Mouse (Mus musculus) heart, embryonic 15.5 days (tissue): ENCODE results near the gene Sgpp2. TPM values are rescaled to one million over a fixed set of nuclear protein-coding genes. Genes with fewer than 3 reads are reported as not detected.

Experiments
- ATAC-seq: fragments of 200-750 bp; cut with Nextera tagmentation; replicated peaks from 2 replicates; pipeline ENCODE4 v1.8.0; 2017; ENCODE audit warnings: low read depth, moderate TSS enrichment; ENCODE audit not compliant: insufficient number of reproducible peaks, insufficient read depth, low FRiP score
- H3K27ac ChIP-seq: fragments of 300-500 bp; sonication (generic); 2 replicates; pipeline ENCODE4 v1.5.1; 2015; ENCODE audit warnings: mild to moderate bottlenecking, inconsistent platforms
- H3K27me3 ChIP-seq: fragments of 300-500 bp; sonication (generic); 2 replicates; pipeline ENCODE4 v1.6.1; 2015; ENCODE audit warnings: inconsistent platforms
- H3K36me3 ChIP-seq: fragments of 300-500 bp; sonication (generic); 2 replicates; pipeline ENCODE4 v1.6.1; 2015; ENCODE audit warnings: mild to moderate bottlenecking, inconsistent platforms
- H3K4me1 ChIP-seq: fragments of 300-500 bp; sonication (generic); replicated peaks from 2 replicates; pipeline ENCODE4 v1.6.1; 2015; ENCODE audit warnings: inconsistent platforms
- H3K4me2 ChIP-seq: fragments of 300-500 bp; sonication (generic); 2 replicates; pipeline ENCODE4 v1.6.1; 2015; ENCODE audit warnings: inconsistent platforms, mild to moderate bottlenecking, moderate library complexity
- H3K4me3 ChIP-seq: fragments of 300-500 bp; sonication (generic); 2 replicates; pipeline ENCODE4 v1.5.1; 2015; ENCODE audit warnings: mild to moderate bottlenecking, inconsistent platforms
- H3K9ac ChIP-seq: fragments of 300-500 bp; sonication (generic); 2 replicates; pipeline ENCODE4 v1.6.1; 2015; ENCODE audit warnings: mild to moderate bottlenecking, inconsistent platforms
- H3K9me3 ChIP-seq: fragments of 300-500 bp; sonication (generic); replicated peaks from 2 replicates; pipeline ENCODE4 v1.6.1; 2016; ENCODE audit warnings: inconsistent platforms
- WGBS: fragments of 180-500 bp; shearing (Covaris S2); methylation state at CpG from one replicate; pipeline ENCODE4 v1.1.7; 2015; ENCODE audit warnings: mixed read lengths; 5-methylcytosine and 5-hydroxymethylcytosine counted together
- polyA plus RNA-seq: library from polyadenylated mRNA; unstranded; fragments of >200 nt; fragmentation: Nextera tagmentation; extraction: Ambion mirVana; gene quantifications from 2 replicates; pipeline ENCODE4 v1.2.1, GENCODE M21; 2015

Sgpp2 gene
- polyA plus RNA-seq, 1 experiment from 2014 or later, result 0.25 TPM

GRCm38 (mm10) chr1:78401413-78401812 is 91.3 kb downstream of the Sgpp2 start:
- no peak overlapping the region for H3K4me2 ChIP-seq
- no peak overlapping the region for H3K9ac ChIP-seq
- no peaks in the 10 kb centered on the region for H3K27me3 ChIP-seq
- ATAC-seq, result no peak
- H3K9me3 ChIP-seq, result no peaks in the 10 kb centered on the region
- H3K4me1 ChIP-seq, result peaks cover 8% of the 10 kb centered on the region
- 88% methylated on average over 4 of the region's 4 CpGs for WGBS
- H3K36me3 ChIP-seq, result no peaks in the 10 kb centered on the region
- no peak overlapping the region for H3K4me3 ChIP-seq
- H3K27ac ChIP-seq, result no peak overlapping the region

DNA sequence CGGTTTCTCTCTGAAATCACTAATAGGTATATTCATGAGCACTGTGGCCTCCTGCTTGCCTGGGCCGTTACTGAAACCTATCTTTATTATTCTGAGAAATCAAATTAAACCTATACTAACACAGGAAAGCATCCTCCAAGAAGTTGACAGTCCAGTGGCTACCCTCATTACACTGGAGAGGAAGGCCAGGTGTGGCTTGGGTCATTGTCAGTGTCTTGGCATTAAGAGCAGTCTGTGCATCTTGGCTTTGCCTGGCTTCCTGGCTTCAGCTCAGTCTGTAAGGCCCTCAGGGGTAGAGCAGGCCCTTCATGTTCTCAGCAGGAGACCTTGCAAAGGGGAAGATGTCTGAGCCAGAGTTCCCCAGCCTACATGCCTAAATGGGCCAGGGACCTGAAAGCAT is 99.3 kb downstream of the Sgpp2 start:
- no peak for ATAC-seq
- Histone ChIP-seq H3K4me1 (no peaks in the 10 kb centered on the region), H3K27ac (no peak overlapping the region)

DNA sequence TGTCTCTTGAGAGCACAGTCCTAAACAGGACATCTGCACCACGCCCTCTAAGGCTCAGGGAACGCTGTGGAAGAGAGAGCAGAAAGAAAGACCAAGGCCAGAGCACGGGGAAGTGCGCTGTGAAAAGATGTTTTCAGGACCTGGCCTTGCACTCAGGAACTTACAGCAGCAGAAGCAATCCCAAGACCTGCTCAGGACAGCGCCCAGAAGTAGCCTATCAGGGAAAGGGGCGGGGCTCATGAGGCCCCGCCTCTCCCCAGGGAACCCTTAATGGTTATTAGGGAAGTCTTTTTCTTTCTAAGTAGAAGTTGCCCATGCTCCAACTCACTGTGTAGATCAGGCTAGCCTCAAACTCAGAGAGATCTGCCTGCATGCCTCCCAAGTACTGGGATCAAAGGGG is 102.5 kb downstream of the Sgpp2 start:
- WGBS, result 23% methylated on average over 7 of the region's 7 CpGs
- Histone ChIP-seq H3K27ac (no peak overlapping the region), H3K4me1 (no peaks in the 10 kb centered on the region), H3K4me2 (no peak overlapping the region), H3K36me3 (no peaks in the 10 kb centered on the region), H3K27me3 (no peaks in the 10 kb centered on the region), H3K9me3 (no peaks in the 10 kb centered on the region), H3K9ac (no peak overlapping the region), H3K4me3 (no peak overlapping the region)
- no peak for ATAC-seq

More for the DNA sequence above, 99.3 kb downstream of the Sgpp2 start:
- no peak overlapping the region for H3K4me2 ChIP-seq
- H3K9me3 ChIP-seq, result no peaks in the 10 kb centered on the region
- no peak overlapping the region for H3K4me3 ChIP-seq
- no peak overlapping the region for H3K9ac ChIP-seq
- no peaks in the 10 kb centered on the region for H3K27me3 ChIP-seq
- H3K36me3 ChIP-seq, result no peaks in the 10 kb centered on the region
- WGBS, result 90% methylated on average over 2 of the region's 2 CpGs

DNA sequence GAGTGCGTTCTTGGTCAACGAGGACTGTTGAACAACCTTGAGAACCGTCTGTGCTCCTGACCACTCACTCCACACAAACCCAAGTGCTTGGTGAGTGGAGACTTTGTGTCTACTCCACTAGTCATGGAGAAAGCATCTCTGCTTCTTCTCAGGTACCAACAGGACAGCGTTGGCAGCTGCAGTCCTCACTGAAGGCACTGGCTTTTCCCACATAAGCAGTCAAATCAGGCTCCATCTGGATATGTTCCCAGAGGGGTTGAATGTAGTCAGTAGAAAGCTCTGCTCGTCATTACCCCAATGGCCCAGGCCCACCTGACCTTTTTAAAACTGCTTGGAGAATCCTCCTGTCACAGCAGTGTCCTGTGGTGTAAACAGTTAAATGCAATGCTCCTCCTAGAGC is 104.3 kb downstream of the Sgpp2 start:
- 75% methylated on average over 5 of the region's 5 CpGs for WGBS
- no peak for ATAC-seq
- Histone ChIP-seq H3K4me2 (no peak overlapping the region), H3K27me3 (no peaks in the 10 kb centered on the region), H3K4me3 (no peak overlapping the region), H3K9me3 (no peaks in the 10 kb centered on the region), H3K36me3 (no peaks in the 10 kb centered on the region), H3K4me1 (no peaks in the 10 kb centered on the region), H3K27ac (no peak overlapping the region), H3K9ac (no peak overlapping the region)

- Histone ChIP-seq H3K27ac (no peak overlapping the region), H3K9me3 (no peaks in the 10 kb centered on the region), H3K9ac (no peak overlapping the region), H3K27me3 (no peaks in the 10 kb centered on the region), H3K4me2 (no peak overlapping the region), H3K4me3 (no peak overlapping the region), H3K4me1 (no peaks in the 10 kb centered on the region), H3K36me3 (no peaks in the 10 kb centered on the region)
- 90% methylated on average over 9 of the region's 9 CpGs for WGBS
- no peak for ATAC-seq
These were observed 107.2 kb downstream of the Sgpp2 start for GRCm38 (mm10) chr1:78417154-78417911.

- Histone ChIP-seq H3K9ac (no peak overlapping the region), H3K27ac (no peak overlapping the region), H3K4me2 (no peak overlapping the region), H3K36me3 (no peaks in the 10 kb centered on the region), H3K9me3 (no peaks in the 10 kb centered on the region), H3K4me1 (peaks cover 8% of the 10 kb centered on the region), H3K27me3 (no peaks in the 10 kb centered on the region), H3K4me3 (no peak overlapping the region)
- no peak for ATAC-seq
- 49% methylated on average over 4 of the region's 4 CpGs for WGBS
These were observed 109.4 kb downstream of the Sgpp2 start for GRCm38 (mm10) chr1:78419593-78419992.

DNA sequence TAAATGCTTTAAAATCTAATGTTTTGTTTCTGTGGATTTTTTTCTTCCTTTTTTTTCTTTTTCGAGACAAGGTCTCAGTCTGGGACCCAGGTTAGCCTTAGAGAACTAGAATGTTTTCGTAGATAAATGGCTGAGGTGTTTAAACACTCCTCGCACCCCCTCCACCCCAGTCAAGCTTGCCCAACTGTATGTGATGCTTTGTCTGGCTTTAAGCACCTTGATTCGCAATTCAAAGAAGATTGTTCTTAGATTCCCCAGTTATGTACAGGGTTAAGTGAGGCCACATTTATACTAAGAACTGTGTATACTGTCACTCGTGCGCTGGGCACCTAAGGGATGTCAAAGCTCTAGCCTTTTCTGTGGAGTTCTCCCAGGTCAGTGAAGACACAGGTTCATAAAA is 110.1 kb downstream of the Sgpp2 start:
- Histone ChIP-seq H3K36me3 (no peaks in the 10 kb centered on the region), H3K27me3 (no peaks in the 10 kb centered on the region), H3K9me3 (no peaks in the 10 kb centered on the region), H3K4me2 (no peak overlapping the region), H3K27ac (no peak overlapping the region), H3K4me1 (peaks cover 14% of the 10 kb centered on the region), H3K4me3 (no peak overlapping the region), H3K9ac (no peak overlapping the region)
- no peak for ATAC-seq
- 87% methylated on average over 6 of the region's 6 CpGs for WGBS

GRCm38 (mm10) chr1:78421749-78422148 is 111.6 kb downstream of the Sgpp2 start:
- Histone ChIP-seq H3K9ac (no peak overlapping the region), H3K27me3 (no peaks in the 10 kb centered on the region), H3K36me3 (no peaks in the 10 kb centered on the region), H3K4me3 (no peak overlapping the region), H3K27ac (no peak overlapping the region), H3K4me2 (no peak overlapping the region), H3K4me1 (peaks cover 21% of the 10 kb centered on the region), H3K9me3 (no peaks in the 10 kb centered on the region)
- no peak for ATAC-seq
- 87% methylated on average over 5 of the region's 5 CpGs for WGBS

DNA sequence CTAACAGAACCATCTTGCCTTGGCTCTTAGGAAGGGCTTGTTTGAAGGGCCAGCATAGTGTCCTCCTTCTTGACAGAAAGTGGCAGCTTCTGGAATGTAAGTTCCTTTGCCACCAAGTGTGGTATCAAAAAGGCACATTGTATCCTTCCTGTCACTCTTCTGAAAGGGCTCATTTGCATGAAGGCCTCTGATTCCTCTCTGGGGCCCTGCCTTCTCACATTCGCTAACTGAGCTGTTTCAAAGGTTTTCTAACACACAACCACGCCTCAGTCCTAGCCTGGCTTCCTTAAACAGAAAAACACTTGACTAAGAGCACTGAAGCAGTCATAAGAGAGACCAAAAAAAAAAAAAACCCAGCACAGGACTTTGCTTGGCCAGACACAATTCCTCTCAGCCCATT is 112.4 kb downstream of the Sgpp2 start:
- ATAC-seq, result no peak
- H3K4me1 ChIP-seq, result peaks cover 26% of the 10 kb centered on the region
- no peak overlapping the region for H3K27ac ChIP-seq
- H3K27me3 ChIP-seq, result no peaks in the 10 kb centered on the region
- no peak overlapping the region for H3K4me2 ChIP-seq
- no peaks in the 10 kb centered on the region for H3K36me3 ChIP-seq
- H3K4me3 ChIP-seq, result no peak overlapping the region
- no peaks in the 10 kb centered on the region for H3K9me3 ChIP-seq
- H3K9ac ChIP-seq, result no peak overlapping the region
- 89% methylated on average over 2 of the region's 2 CpGs for WGBS

- no peaks in the 10 kb centered on the region for H3K36me3 ChIP-seq
- no peak overlapping the region for H3K4me3 ChIP-seq
- H3K27ac ChIP-seq, result no peak overlapping the region
- no peaks in the 10 kb centered on the region for H3K27me3 ChIP-seq
- no peak overlapping the region for H3K9ac ChIP-seq
- WGBS, result 83% methylated on average over 4 of the region's 4 CpGs
- peaks cover 42% of the 10 kb centered on the region for H3K4me1 ChIP-seq
- H3K9me3 ChIP-seq, result no peaks in the 10 kb centered on the region
- no peak for ATAC-seq
- H3K4me2 ChIP-seq, result no peak overlapping the region
These were observed 114.7 kb downstream of the Sgpp2 start for GRCm38 (mm10) chr1:78424848-78425247.

DNA sequence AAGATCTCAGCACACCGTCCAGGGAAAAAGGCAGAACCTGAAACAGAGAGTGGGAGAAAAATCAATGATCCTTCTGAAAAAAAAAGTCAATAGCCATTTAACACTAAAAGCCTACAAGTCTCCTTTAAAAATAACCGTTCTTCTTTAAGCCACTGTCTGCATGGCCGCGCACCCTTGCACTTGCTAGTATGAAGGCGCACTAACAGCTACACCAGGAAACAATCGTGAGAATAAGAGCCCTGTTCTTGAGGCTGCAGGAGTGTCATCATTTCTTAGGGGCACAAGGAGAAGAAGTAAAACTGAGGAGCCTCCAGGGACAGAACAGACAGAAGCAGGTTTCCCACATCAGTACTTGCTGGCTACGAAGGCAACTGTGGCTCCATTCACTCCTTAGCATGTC is 115.2 kb downstream of the Sgpp2 start:
- peak overlapping the region; percentile 79 for H3K27ac ChIP-seq
- ATAC-seq, result no peak
- no peak overlapping the region for H3K4me3 ChIP-seq
- no peaks in the 10 kb centered on the region for H3K36me3 ChIP-seq
- WGBS, result 87% methylated on average over 7 of the region's 7 CpGs
- H3K9ac ChIP-seq, result no peak overlapping the region
- peaks cover 42% of the 10 kb centered on the region for H3K4me1 ChIP-seq
- no peaks in the 10 kb centered on the region for H3K9me3 ChIP-seq
- H3K4me2 ChIP-seq, result no peak overlapping the region
- H3K27me3 ChIP-seq, result no peaks in the 10 kb centered on the region
